Mouse (Mus musculus) liver, adult (tissue): ENCODE results near the gene Nrbp1.

Experiments used
- GATA4 ChIP-seq: IDR thresholded peaks from 2 replicates; pipeline ENCODE4 v1.6.1; 2014; ENCODE audit warnings: mild to moderate bottlenecking, low read length; ENCODE audit not compliant: insufficient replicate concordance

The Nrbp1 gene

GRCm38 (mm10) chr5:31240637-31241521 is at the start of gene Nrbp1, which contains the start of gene Gm9970:
Gene Nrbp1, plus strand, starts transcription at chr5:31240864.
Gene Gm9970, minus strand, starts transcription at chr5:31241232.
- TF ChIP-seq GATA4 = no peak; the same call in 1 of the 2 replicates

GRCm38 (mm10) chr5:31192045-31192938 is 48.4 kb upstream of the Nrbp1 start:
- TF ChIP-seq GATA4 = no peak

- TF ChIP-seq GATA4 = peak; percentile 26; the same call in 1 of the 2 replicates
Observed at GRCm38 (mm10) chr5:31192939-31193630, 47.6 kb upstream of the Nrbp1 start, which contains the start of the genes Snx17 and Eif2b4. Gene Snx17, plus strand, starts transcription at chr5:31193227. Gene Eif2b4, minus strand, starts transcription at chr5:31193430.

GRCm38 (mm10) chr5:31193631-31194281 is 46.9 kb upstream of the Nrbp1 start:
- no peak for TF ChIP-seq GATA4

GRCm38 (mm10) chr5:31194486-31195485 is 45.9 kb upstream of the Nrbp1 start:
- TF ChIP-seq GATA4 = no peak

GRCm38 (mm10) chr5:31195671-31196070 is 45.0 kb upstream of the Nrbp1 start:
- no peak for TF ChIP-seq GATA4

GRCm38 (mm10) chr5:31196207-31196606 is 44.5 kb upstream of the Nrbp1 start:
- TF ChIP-seq GATA4 = no peak

- TF ChIP-seq GATA4 = no peak
Observed at GRCm38 (mm10) chr5:31197072-31197471, 43.6 kb upstream of the Nrbp1 start.

- no peak for TF ChIP-seq GATA4
Observed at GRCm38 (mm10) chr5:31198170-31198569, 42.5 kb upstream of the Nrbp1 start.

GRCm38 (mm10) chr5:31198616-31199320 is 41.9 kb upstream of the Nrbp1 start:
- no peak for TF ChIP-seq GATA4

- TF ChIP-seq GATA4 = no peak
Observed at GRCm38 (mm10) chr5:31199321-31199892, 41.3 kb upstream of the Nrbp1 start.

- TF ChIP-seq GATA4 = no peak
Observed at GRCm38 (mm10) chr5:31199893-31200292, 40.8 kb upstream of the Nrbp1 start.
